Mouse (Mus musculus): ENCODE measurements around the gene Olfr981.
"Not testable (repeated sequence)": the region's sequence is repeated elsewhere in the genome, so short reads cannot be mapped to it uniquely, and the experiment has no call there.

Gene Olfr981

DNA sequence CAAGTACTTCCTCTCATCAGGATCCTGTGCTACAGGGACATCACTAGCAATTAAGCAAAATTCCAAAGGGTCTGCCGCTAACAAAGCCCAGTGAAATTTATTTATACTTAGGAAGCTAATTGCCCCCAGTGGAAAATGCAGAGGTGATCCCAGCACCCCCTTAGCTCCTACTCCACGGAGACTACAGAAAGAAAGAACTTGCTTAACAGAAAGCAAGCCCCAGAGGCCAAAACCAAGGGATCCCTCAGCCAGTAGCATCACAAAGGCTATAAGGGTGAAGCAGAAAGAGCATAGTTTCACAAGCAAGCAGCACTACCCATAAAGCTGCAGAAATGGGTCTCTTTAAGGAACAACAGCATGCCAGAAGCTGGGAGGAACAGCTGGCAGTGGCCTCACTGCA lies at the start of gene Olfr981:
Olfr981 (plus strand) TSS at position 301 of the 400 bp plus-strand sequence.
- DNase-seq (ENCODE audit: low spot score in 2 of 2): no peak

DNA sequence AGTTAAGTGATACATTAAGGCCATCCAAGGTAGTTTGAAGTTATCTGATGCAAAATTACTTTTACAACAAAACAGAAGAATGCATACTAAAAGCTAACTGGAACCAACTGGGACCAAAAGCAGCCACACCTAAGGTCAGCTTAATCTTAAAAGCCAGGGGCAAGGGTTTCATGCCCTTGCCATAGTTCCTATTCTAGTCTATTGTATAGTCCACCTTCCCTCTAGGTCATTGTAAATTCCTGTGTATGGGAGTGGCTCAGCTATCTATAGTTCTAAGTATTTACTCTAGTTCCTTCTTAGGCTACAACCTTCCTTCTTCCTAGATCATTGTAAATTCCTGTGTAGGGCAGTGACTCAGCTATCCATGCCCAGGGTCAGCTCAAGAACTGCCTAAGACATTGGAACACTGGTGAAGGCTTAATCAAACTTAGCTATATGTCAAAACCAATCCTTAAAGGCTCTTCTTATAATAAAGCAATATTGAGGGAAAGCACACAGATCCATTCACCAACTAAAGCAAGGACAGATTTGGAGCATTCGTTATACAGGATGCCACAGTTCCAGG lies 44.6 kb upstream of the Olfr981 start:
- not testable (repeated sequence) for DNase-seq (ENCODE audit: low spot score in 2 of 2)

DNA sequence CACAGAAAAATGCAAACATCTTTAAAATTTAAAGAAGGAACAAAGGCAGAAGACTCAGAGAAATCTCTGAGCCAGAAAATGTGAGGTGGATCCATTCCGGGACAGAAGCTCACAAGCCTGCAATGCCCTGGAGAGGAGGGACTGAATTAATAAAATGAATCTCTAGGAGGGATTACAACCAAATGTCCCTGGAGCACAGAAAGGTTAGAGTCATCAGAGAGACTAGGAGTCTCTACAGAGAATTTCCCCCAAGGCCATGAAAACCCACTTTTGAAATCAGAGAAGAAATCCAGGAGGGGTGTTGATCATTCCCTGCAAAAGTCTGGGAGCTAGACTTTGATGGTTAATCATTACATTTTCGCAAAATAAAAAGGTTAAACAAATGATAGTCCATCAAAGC lies 29.5 kb upstream of the Olfr981 start, which contains the start of gene Olfr978:
Olfr978 (plus strand) TSS at position 301 of the 400 bp plus-strand sequence.
- DNase-seq (ENCODE audit: low spot score in 2 of 2): no peak

GRCm38 (mm10) chr9:40003365-40003764 lies 17.9 kb upstream of the Olfr981 start, which contains the start of gene Olfr979:
TSS of gene Olfr979 (minus strand) at chr9:40003465.
- DNase-seq (ENCODE audit: low spot score in 2 of 2): no peak

GRCm38 (mm10) chr9:40009482-40009881 lies 11.8 kb upstream of the Olfr981 start, which contains the start of gene Olfr980:
TSS of gene Olfr980 (minus strand) at chr9:40009582.
- DNase-seq (ENCODE audit: low spot score in 2 of 2): no peak

DNA sequence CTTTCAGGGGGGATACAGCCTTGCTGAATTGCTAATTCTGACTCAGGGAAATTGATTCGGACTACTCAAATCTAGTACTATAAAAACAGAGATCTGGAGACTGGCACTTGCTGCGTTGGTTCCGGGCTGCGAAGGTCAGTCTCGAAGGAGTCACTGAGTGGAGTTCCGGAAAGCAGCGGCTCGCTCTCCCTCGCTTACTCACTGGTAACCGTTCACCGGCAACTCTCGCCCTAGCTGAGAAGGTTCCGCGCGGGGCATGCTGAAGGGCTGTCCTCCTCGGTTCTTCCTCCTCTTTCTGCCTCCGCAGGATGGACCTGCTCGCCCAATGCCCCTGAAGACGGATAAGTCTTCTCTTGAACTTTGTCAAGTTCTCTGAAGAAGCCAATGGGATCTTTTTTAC lies 28.9 kb downstream of the Olfr981 start:
- no peak for DNase-seq (ENCODE audit: low spot score in 2 of 2)

GRCm38 (mm10) chr9:40073529-40073928 lies 52.3 kb downstream of the Olfr981 start, which contains the start of gene Olfr982:
TSS of gene Olfr982 (plus strand) at chr9:40073829.
- no peak for DNase-seq (ENCODE audit: low spot score in 2 of 2)

All from urinary bladder, postnatal 4 days (tissue).